Mouse (Mus musculus) olfactory bulb, adult 2 months (tissue): ENCODE results near the gene Htatip2. TPM values are rescaled to one million over a fixed set of nuclear protein-coding genes. Genes with fewer than 3 reads are reported as not detected.

Experiments used
- H3K27ac ChIP-seq: fragments of 200-500 bp; 2 replicates; pipeline ENCODE4 v1.5.1; 2012; ENCODE audit warnings: low read depth, low read length; ENCODE audit not compliant: insufficient read depth
- H3K4me1 ChIP-seq: fragments of 200-500 bp; 2 replicates; pipeline ENCODE4 v1.6.1; 2012; ENCODE audit warnings: low read length; ENCODE audit not compliant: control insufficient read depth, insufficient read depth
- H3K4me3 ChIP-seq: fragments of 200-500 bp; 2 replicates; pipeline ENCODE4 v1.5.1; 2012; ENCODE audit warnings: mild to moderate bottlenecking, low read depth, low read length, moderate library complexity; ENCODE audit not compliant: insufficient read depth
- CTCF ChIP-seq: fragments of 200-500 bp; IDR thresholded peaks from 2 replicates; pipeline ENCODE4 v1.5.1; 2012; ENCODE audit warnings: low read depth, mild to moderate bottlenecking, low read length, moderate library complexity; ENCODE audit not compliant: insufficient read depth
- POLR2A ChIP-seq: fragments of 200-500 bp; IDR thresholded peaks from 2 replicates; pipeline ENCODE4 v1.6.1; 2012; ENCODE audit warnings: mild to moderate bottlenecking, low read depth, low read length, moderate library complexity; ENCODE audit not compliant: insufficient read depth
- WGBS: fragments of 180-500 bp; shearing (Covaris S2); methylation state at CpG from one replicate; pipeline ENCODE4 v1.1.7; 2018; 5-methylcytosine and 5-hydroxymethylcytosine counted together
- polyA plus RNA-seq: library from polyadenylated mRNA; stranded (reverse); fragments of >200 nt; gene quantifications from 2 replicates; pipeline ENCODE4 v1.2.4, GENCODE M21; 2012; ENCODE audit warnings: low replicate concordance; ENCODE audit not compliant: missing spikeins, insufficient read depth, insufficient read length

Gene Htatip2
- polyA plus RNA-seq, 1 experiment, result not detected

DNA sequence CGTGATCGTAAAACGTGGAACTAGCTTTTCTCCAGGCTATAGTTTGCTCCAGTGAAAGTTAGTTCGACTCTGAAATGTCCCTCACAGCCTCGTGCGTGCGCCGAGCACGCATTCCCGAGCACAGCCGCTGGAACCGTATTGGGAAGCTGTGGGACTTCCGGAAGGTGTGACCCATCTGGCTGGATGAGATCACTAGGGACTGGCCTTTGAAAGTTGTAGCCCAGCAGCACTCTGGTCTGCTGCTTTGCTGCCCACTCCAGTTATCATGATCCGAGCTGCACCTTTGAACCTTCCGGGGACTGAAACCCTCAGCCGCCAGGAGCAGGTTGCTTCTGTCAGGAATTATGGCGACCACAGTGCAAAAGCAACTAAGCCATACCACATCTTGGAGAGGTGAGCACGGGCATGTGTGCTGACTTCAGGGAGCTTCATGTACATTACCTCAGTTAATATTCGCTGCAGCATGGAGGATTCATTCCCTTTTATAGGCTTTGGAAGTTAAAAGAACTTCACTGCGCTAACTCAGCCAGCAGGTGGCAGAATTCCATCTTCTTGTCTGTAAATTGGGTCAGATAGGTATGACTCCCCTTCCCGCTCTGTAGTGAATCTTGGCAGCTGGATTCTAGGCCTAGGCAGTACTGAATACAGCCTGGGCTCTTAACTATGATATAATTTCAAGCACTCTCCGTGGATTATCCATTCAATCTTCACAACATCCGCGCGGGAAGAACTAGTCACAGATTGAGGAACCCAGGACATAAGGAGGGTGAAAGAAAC lies 6.0 kb upstream of the Htatip2 start:
- Histone ChIP-seq H3K4me1 (0 out of 2 replicates have a peak, but pooled peaks cover 4% of the 10 kb centered on the region), H3K27ac (no peak overlapping the region), H3K4me3 (no peak overlapping the region)
- 38% methylated on average over 25 of the region's 25 CpGs for WGBS
- TF ChIP-seq CTCF (no peak), POLR2A (no peak)

DNA sequence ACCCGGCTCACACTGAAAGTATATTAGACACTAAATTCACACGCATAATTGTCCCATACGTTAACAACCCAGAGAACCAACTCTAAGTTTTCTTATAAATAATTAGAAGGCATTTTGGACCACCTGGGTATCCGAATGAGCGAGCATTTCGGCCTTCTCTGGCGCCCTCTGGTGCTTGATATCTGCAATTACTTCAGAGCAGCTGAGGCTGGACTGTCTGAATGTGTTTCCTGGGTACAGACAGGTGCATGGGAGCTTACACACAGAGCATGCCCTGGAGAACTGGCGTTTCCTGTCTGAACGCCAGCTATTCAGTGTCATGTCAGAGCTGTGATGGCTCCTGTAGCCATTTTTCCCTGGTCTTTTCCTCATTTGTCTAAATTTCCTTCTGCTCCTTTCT lies 4.1 kb upstream of the Htatip2 start:
- WGBS, result 5% methylated on average over 9 of the region's 9 CpGs
- TF ChIP-seq CTCF (peak; percentile 44; the same call in 1 of the 2 replicates), POLR2A (no peak)
- Histone ChIP-seq H3K27ac (no peak overlapping the region), H3K4me1 (peaks cover 9% of the 10 kb centered on the region), H3K4me3 (no peak overlapping the region)

DNA sequence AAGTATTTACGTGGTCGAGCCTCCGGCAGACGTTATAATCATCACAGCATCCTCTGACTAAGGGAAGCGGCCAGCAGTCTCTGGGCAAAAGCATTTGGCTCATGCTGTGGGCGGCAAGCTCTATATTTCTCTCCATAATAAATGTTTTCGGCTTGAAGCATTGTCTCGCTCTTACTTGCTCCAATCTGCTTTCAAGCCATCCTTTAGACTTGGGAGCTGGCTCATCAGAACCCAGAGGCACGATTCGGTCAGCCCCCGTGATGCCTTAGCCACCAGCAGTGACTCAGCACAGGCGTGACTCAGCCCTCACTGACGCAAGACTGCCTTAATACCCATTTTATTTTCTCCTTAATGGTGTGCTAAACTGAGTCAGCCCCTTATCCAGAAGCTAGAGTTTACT lies 3.7 kb downstream of the Htatip2 start:
- H3K27ac ChIP-seq, result peak overlapping the region; percentile 58
- H3K4me3 ChIP-seq, result no peak overlapping the region
- TF ChIP-seq CTCF, result no peak
- no peak for TF ChIP-seq POLR2A
- peaks cover 13% of the 10 kb centered on the region for H3K4me1 ChIP-seq
- 27% methylated on average over 13 of the region's 13 CpGs for WGBS

DNA sequence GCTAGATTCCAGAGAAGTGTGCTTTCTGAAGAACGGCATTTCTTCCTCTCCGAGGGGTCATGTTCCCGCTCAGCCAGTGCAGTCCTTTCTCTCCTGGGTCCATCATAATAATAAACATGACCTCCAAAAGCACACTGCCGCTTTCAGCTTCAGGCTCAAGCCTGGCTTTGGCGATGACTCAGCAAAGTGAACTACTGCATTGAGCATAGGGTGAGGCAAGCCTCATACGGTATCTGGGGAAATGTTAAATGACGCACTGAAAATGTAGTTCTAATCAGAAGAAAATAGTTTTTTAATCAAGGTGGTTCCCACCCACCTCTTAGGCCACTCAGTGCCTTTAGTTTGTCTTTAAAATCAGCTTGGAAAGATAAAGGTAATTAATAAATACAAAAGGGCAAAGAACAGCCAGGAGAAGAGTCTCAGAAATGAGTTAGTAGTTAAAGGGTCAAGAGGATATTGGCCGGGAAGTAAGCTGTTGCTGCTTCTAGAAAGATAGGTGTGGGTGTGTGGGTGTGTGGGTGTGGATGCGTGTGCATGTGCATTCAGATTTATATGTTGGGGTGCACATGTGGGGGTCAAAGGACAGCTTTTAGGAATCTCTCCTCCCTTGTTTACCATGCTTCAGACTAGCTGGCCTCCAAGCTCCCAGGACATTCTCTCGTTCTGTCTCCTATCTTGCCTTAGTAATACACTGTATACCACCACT lies 5.2 kb downstream of the Htatip2 start:
- TF ChIP-seq POLR2A (no peak), CTCF (no peak)
- Histone ChIP-seq H3K4me1 (peaks cover 10% of the 10 kb centered on the region), H3K4me3 (no peak overlapping the region), H3K27ac (0 out of 2 replicates have a peak overlapping the region, but pooled peaks have one; percentile 29)
- 79% methylated on average over 10 of the region's 10 CpGs for WGBS

DNA sequence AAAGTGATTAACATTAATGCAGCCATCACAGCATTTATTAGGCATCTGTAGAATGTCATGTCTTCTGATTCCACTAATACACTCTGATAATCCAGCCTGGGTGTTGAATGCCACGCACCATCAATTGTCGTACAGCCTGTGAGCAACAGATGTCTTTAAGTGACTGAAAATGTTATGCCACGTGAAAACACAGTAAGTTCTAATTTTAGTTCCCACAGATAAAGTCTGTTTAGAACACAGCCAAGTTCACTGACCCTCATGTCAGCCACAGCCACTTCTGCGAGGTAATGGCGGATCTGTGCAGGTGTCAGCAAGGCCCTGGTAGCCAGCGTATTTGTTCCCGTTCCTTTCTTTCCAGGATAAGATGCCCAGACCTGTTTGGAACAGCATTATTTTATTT lies 7.3 kb downstream of the Htatip2 start:
- no peak overlapping the region for H3K4me3 ChIP-seq
- H3K27ac ChIP-seq, result no peak overlapping the region
- 95% methylated on average over 7 of the region's 7 CpGs for WGBS
- H3K4me1 ChIP-seq, result peaks cover 8% of the 10 kb centered on the region
- TF ChIP-seq CTCF (no peak), POLR2A (no peak)

DNA sequence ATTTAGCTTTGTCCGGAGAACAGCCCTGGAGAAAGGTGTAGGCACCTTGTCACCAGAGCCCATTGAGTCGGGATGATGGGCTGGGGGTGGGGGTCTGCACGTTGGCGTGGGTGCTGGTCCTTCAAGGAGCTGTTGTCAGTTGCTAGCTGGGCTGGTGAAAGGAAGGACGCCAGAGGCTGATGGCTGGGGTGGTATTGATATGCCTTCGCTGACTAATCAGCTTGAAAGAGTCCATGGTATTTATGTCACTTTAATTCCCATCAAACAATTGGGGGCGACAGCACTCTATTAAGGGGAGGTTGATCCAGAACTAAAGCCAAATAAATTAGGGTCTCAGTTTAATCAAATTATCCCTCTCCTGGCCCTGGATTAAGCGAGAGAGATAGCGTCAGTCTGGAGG lies 9.6 kb downstream of the Htatip2 start:
- Histone ChIP-seq H3K4me1 (no peaks in the 10 kb centered on the region), H3K4me3 (no peak overlapping the region), H3K27ac (no peak overlapping the region)
- WGBS, result 30% methylated on average over 9 of the region's 9 CpGs
- TF ChIP-seq POLR2A (no peak), CTCF (no peak)

DNA sequence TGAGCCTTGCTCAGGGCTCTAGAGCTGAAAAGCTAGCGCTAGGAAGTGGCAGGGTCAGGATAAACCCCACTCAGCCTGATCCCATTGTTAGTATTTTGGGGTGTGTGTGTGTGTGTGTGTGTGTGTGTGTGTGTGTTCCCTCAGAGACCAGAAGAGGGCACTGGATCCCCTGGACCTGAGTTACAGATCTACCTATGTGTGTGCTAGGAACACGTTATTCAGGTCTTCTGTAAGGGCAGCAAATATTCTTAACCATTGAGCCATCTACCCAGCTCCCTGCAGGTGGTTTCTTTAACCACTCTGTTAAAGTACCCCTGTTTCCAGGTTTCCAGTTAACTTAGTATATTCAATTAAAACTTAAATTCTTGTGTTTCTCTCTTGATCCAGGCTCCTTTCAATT lies 15.5 kb downstream of the Htatip2 start:
- H3K27ac ChIP-seq, result no peak overlapping the region
- no peak overlapping the region for H3K4me3 ChIP-seq
- TF ChIP-seq POLR2A (no peak), CTCF (no peak)
- 94% methylated on average over 2 of the region's 2 CpGs for WGBS
- H3K4me1 ChIP-seq, result peaks cover 3% of the 10 kb centered on the region

DNA sequence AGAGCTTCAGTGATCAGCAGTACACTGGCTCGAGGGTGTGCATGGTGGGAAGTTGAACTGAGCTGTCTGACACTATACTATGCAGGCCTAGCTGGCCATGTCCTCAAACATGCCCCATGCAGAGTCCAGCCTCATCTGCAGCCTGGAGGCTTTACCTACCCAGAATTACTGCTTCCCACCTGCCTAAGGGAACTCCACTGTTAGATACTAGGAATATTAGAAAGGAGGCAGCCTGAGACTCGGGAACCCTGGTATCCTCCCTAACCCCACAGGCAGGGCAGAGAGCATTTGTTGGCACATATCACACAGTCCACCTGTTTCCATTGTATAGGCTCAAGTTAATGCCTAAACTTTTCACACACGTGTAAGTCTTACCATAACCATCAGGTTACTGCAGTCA lies 18.7 kb downstream of the Htatip2 start:
- WGBS, result 48% methylated on average over 3 of the region's 3 CpGs
- TF ChIP-seq CTCF, result no peak
- no peak for TF ChIP-seq POLR2A
- Histone ChIP-seq H3K4me1 (peaks cover 6% of the 10 kb centered on the region), H3K27ac (no peak overlapping the region), H3K4me3 (no peak overlapping the region)

DNA sequence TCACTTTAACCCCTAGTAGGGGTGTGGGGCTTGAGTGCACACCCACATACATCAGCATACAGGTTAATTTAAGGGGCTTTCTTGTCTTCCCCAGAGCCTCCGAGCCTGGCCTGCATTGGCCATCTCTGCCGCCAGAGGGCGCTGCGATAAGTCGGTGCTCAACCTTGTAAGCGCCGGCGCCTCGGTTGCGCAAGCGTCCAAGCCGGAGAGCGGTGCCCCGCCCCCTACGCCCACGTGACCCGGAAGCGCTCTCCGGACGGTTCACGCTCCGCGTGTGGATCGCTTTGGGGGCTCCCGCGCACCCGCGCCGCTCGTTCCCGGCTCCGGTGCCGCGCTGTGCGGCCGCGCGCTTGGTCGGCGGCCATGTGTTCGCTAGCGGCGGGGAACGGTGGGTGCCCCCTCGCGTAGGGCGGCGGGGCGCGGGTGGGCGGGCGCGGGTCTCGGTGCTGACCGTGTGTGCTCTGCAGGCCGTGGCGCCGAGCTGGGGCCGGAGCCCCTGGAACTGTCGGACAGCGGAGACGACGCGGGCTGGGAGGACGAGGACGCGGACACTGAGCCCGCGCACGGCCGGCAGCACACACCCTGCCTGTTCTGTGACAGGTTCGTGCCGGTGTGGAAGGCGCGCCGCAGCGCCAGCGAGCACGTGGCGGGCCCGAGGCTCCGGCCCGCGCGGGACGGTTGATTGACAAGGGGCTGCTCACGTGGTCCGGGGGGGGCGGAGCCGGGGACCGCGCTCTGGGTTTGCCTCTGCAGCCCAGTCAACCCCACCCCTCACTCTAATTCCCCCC lies 19.4 kb downstream of the Htatip2 start, which contains the start of gene Prmt3:
Gene Prmt3 (plus strand): TSS at position 233 of the 788 bp plus-strand sequence.
- 0 out of 2 replicates have a peak within 1 kb of the TSS, but pooled peaks have one; percentile 23 for H3K27ac ChIP-seq
- peak within 1 kb of the TSS; percentile 87 for H3K4me3 ChIP-seq
- TF ChIP-seq CTCF (peak; percentile 89), POLR2A (peak; percentile 52; the same call in 1 of the 2 replicates)
- WGBS, result under 1% methylated on average over 92 of the region's 92 CpGs
- peaks cover 6% of the 10 kb centered on the region for H3K4me1 ChIP-seq
